Mouse (Mus musculus): ENCODE results near the gene Thnsl2. TPM values are rescaled to one million over a fixed set of nuclear protein-coding genes. Genes with fewer than 3 reads are reported as not detected.

The Thnsl2 gene
- 1 to 10 TPM; 3.0 to 3.9 TPM for total RNA-seq (2021)

DNA sequence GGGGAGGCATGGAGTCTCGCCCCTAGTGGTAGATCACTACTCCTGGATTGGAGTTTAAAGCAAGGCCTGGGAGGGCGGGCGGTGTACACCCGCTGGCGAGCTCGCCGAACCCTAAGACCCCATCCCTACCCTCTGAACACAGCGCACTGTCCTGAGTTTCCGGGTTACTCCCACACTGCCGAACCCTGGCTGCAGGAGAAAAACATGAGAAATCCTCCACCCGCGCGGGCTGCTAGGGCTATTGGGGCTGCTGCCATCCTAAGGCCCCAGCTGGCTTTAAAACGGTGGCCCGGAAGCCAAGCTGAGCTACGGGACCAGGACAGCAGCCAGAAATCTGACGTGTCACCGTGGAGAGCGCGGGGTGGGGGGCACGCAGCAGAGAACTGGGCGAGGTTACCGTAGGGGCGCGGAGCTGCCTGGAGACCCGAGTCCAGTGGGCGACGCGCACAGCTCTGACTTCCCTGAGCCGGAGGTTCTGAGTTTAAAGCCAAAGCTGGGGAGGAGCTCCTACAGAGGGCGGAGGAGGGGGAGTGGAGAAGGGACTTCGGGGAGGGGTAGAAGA, at the start of gene Thnsl2:
Gene Thnsl2, minus strand, starts transcription at position 546 of the 562 bp plus-strand sequence.
- DNase-seq (ENCODE audit: extremely low spot score in 1 of 2, low spot score in 2 of 2): peak; percentile 46 to 79
- intact Hi-C loops (cut with DNase I): loop anchor here (10.0 kb wide), 1 partner anchor 661 kb away; no protein-coding TSS in a partner anchor

DNA sequence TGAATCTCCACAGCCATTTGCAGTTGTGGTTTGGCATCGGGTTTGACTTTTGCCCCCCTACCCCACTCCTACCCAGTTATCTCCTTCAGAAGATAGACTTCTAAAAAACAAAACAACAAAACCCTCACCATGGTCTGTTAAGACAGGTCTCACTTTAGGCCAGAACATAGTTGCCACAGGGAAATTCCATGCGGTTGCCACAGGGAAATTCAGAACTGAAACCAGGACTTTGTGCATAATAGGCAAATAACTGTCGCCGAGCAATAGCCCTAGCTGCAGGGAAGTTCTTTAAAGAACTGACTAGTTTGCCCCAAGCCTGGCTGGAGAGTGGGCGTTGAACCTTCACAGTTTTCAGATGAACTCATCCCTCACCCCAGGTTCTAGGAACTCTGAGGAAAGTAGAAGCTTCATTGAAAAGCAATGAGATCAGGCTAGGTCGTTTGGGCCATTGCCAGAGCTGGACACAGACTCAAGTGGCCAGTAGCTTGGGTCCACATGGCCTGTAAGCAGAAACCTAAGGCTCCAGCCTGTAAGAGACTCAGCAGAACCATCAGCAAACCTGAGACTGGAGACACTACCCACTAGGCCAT, 49.0 kb upstream of the Thnsl2 start:
- intact Hi-C loops (cut with DNase I): loop anchor here (5.0 kb wide), 1 partner anchor 54 kb away; no protein-coding TSS in a partner anchor
- DNase-seq (ENCODE audit: extremely low spot score in 1 of 2, low spot score in 2 of 2): no peak

DNA sequence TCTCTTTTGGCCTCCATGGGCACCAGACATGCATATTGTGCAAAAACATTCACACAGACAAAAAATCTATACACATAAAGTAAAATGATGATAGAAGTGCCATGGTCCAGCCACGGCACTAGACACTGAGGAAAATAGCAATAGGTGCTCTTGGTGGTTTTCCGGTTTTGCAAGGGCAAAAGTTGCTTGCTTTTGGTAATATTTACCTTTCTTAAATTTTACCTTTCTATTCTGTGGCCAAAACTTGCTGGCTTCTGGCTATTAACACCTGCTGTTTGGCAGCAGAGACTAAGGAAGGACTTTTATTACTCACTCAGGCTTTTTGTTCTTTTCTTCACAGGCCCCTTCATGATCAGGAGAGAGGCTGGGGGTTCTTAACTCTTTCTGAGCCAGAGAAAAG, 46.3 kb upstream of the Thnsl2 start:
- intact Hi-C loops (cut with DNase I): loop anchor here (5.0 kb wide), 1 partner anchor 57 kb away; no protein-coding TSS in a partner anchor
- no peak for DNase-seq (ENCODE audit: extremely low spot score in 1 of 2, low spot score in 2 of 2)

DNA sequence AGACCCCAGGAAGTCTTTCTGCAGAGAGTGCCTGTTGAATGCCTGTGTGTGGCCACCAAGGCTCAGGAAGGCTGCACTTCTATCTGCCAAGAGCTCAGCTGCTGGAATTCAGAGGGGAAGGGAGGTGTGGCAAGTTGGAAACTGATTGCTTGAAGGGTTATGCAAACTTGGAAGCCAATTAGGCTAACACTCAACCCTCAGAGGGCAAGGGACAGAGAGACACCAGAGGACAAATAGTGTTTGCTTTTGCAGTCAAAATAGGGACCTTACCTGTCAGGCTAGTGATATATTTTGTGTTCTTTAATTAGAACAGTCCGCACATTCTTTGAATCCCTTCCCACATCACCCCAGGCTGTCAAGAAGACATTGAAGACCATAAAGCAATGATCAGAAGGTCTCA, 45.3 kb upstream of the Thnsl2 start:
- intact Hi-C loops (cut with DNase I): no loop called here

DNA sequence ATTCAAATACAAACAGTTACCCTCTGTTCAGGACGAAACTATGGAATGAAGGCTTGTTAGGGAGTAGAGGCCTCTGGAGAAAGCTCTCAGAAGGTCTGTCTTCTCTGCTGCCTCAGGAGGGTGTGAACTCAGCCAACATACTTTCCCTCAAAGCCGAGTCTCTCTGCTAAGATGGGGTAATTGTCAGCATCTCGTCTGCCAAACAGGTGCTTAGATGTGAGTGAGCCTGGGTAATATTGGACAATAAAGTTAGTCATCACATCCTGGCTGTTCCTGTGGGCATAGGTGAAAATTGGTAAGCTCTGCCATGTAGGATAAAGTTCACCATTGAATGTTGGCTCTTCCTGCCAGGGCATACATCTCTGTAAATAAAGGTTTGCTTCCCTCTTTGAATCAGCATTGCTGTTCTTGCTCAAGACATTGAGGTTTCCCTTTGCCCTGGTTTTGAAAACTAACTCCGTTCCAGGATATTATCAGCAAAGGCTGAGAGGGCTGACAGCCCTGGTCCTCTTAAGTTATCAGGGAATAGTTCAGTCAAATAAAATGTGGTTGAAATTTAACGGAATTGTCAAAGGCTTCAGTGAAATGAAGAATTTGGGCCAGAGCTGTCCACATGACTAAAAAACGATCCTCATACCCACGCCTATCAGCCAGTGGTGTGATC, 40.8 kb upstream of the Thnsl2 start:
- DNase-seq (ENCODE audit: extremely low spot score in 1 of 2, low spot score in 2 of 2): no peak
- intact Hi-C loops (cut with DNase I): no loop called here

More for the DNA sequence above, 45.3 kb upstream of the Thnsl2 start:
- DNase-seq (ENCODE audit: extremely low spot score in 1 of 2, low spot score in 2 of 2): no peak

DNA sequence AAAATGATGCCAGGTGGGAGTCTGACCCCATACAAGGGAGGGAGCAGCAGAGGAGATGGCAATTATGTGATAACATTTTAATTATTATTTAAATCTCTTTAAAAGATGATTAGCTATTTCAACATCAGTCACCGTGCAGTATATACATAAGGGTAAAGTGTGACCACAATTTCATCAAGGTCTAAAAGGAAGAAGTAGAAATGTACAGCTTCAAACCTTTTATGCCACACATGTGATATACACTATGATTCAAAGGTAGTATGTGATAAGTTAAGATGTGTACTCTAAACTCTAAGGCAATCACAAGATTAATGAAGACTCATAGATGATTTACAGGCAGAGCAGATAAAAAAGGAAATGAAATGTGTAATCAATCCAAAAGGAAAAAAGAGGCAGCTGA, 36.4 kb upstream of the Thnsl2 start:
- no peak for DNase-seq (ENCODE audit: extremely low spot score in 1 of 2, low spot score in 2 of 2)
- intact Hi-C loops (cut with DNase I): no loop called here

DNA sequence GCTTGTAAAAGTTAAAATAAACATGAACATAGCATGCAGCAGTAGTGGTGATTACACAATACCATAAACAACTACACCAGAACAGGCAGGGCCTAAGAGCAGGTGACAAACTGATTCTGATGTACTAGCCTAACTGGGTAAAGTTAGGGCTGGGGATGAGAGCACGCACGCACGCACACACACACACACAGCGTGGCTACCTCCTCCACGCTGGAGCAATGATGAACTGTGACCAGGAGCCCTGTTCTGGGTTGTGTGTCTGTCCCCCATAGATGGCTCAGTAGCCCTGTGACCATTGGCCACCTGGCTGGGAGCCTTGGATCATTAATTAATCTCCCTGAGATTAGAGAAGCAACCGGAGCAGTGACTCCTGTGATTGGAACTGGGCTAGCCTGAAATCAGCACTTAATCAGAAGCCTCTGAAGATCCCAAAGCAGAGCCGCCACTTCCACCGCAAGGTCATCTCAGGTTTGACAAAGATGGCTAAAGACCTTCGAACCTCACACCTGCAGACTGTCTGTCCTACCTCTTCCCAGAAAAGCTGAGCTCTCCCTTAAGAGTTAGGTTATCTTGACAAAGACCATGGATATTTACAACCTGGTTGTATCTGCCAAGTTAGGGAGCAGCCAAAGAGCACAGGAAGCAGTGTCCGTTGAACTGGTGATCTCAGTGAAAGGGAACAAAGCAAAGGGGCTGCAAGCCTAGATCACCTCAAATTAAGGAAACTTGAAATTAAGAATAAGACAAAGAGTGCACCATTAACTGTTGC, 28.8 kb upstream of the Thnsl2 start:
- intact Hi-C loops (cut with DNase I): loop anchor here (5.0 kb wide), 1 partner anchor 224 kb away; no protein-coding TSS in a partner anchor
- DNase-seq (ENCODE audit: extremely low spot score in 1 of 2, low spot score in 2 of 2): no peak

DNA sequence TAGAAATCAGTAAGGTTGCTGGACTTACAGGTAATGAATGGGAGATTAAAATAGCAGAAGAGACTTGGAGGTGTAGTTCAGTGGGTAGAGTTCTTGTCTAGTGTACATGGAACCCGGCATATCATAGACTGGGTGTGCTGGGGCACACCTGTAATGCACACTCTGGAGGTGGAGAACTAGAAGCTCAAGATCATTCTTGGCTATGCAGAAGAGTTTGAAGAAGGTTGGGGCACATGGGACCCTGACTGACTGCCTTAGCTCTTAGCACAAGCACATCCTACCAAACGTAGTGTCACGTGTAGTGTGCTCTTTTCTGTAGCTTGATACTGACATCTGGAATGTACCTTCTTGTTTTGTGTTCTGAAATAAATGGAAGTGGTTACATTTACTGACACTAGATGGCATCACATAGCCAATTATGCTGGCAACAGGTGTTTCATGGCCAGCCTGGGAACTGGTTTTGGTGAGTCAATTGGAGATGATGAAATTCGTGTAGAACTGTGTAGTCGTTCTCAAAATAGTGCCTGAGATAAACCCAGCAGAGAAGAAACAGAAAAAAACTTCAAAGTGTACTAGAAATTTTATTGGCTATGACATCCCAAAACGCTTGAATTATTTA, 22.4 kb upstream of the Thnsl2 start:
- DNase-seq (ENCODE audit: extremely low spot score in 1 of 2, low spot score in 2 of 2): no peak
- intact Hi-C loops (cut with DNase I): loop anchor here (5.0 kb wide), 2 partner anchors 96 to 256 kb away; no protein-coding TSS in a partner anchor

DNA sequence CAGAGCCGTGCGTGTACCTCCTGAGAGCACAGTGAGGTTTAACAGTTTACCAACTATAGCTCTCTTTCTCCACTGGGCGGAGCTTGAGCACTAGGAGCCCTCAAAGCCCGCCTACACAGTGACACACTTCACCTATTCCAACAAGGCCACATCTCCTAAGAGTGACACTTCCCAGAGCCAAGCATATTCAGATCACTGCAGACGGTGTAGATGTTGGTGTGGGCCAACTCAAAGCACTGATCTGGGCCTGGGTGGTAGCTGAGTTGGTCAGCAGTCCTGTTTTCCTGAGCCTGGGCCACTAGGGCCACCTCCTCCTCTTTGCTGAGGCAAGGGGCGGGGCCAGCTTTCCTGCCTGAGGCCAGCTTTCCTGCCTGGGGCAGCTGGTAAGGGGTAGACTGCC, 20.2 kb upstream of the Thnsl2 start:
- intact Hi-C loops (cut with DNase I): no loop called here
- no peak for DNase-seq (ENCODE audit: extremely low spot score in 1 of 2, low spot score in 2 of 2)

DNA sequence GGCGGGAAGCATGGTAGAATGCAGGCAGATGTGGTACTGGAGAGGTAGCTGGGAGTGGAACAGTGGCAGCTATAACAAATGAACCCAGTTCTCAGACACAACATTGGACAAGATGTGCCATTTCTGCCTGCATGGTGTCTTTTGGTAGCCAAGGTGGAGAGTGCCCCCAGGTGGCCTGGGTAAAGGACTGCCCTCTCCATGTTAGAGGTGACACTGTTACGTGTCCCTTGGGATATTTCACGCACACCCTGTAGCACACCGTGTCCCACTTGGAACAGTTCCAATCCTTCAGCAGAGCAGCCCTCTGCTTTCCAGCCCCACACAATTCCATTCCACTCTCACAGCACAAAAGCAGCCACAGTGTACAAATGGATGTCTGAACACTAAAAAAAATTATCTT, 18.0 kb upstream of the Thnsl2 start:
- DNase-seq (ENCODE audit: extremely low spot score in 1 of 2, low spot score in 2 of 2): no peak
- intact Hi-C loops (cut with DNase I): no loop called here

DNA sequence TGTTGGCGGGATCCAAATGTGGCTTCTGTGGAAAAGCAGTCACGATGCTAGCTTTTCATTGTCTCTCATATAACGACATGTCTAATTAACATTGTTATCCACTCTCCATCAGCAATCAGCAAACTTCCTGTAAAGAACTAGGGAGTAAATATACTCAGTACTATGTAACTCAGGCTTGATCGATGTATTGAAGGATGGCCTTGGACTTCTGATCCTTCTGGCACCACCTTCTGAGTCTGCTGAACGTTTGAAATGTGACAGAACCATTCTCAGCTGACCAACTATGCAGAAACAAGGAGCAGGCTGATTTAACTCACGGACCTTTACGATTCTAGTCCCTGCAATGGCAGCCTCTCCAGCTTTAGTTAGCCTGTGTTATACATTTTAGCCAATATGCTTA, 17.1 kb upstream of the Thnsl2 start:
- intact Hi-C loops (cut with DNase I): no loop called here
- DNase-seq (ENCODE audit: extremely low spot score in 1 of 2, low spot score in 2 of 2): no peak

DNA sequence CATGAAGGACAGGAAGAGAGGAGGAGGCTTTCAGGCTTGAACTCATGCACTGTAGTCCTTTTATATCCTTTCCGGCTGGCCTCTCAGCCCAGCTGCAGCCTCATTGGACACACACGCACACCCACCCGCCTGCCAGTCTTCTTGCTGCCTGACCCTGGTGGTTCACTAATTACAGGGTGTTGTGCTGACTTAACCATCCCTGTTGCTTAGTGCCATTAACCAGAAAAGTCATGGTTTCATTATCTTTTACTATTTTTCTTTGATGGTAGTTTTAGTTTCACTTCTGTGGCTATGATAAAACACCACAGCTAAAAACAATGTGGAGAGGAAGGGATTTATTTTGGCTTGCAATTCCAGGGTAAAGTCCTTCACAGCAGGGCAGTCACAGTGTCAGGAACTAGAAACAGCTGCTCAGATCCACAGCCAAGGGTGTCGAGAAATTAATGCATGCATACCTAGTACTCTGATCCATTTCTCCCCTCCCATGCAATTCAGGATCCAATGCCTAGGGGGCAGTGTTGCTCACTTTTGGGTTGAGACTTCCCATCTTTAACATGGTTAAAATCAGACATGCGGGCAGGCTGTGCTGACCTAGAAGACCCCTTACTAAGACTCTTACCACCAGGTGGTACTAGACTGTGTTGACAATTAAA, 12.6 kb upstream of the Thnsl2 start:
- no peak for DNase-seq (ENCODE audit: extremely low spot score in 1 of 2, low spot score in 2 of 2)
- intact Hi-C loops (cut with DNase I): loop anchor here (5.0 kb wide), 1 partner anchor 241 kb away; no protein-coding TSS in a partner anchor

DNA sequence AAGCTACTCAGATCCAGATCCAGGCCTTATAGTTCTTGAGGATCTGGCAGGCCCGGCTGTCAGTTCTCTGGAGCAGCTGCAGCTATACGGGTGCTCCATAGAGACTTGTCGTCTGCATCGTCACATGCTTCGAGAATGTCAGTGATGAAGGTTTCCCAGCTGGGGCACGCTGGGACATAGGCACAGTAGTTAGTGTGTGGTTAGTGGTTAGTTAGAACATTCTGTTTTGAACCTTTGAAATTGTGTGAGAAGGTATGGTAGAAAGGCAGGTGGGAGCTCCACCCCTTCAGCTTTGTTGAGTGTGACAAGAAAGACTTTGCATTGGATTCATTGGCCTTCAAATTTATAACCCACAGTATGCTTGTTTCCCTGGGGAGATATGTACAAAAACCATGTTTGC, 10.6 kb upstream of the Thnsl2 start:
- intact Hi-C loops (cut with DNase I): loop anchor here (5.0 kb wide), 1 partner anchor 242 kb away; no protein-coding TSS in a partner anchor
- no peak for DNase-seq (ENCODE audit: extremely low spot score in 1 of 2, low spot score in 2 of 2)

DNA sequence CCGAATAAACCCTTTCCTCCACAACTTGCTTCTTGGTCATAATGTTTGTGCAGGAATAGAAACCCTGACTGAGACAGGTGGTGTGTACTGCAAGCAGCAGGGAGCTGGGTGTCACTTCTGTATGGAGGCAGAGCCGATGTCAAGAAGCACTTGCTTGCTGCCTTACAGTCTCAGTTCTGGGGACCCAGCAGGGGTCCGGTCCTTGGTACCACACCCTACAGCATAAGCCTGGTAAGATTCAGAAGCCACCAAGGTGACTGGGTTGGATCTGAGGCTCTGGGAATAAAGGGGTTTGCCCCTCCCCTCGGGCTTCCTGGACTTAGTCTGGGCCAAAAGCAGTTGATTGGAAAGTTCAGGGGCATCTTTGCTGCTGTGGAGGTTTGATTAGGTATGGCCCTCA, 9.2 kb upstream of the Thnsl2 start:
- no peak for DNase-seq (ENCODE audit: extremely low spot score in 1 of 2, low spot score in 2 of 2)
- intact Hi-C loops (cut with DNase I): no loop called here

DNA sequence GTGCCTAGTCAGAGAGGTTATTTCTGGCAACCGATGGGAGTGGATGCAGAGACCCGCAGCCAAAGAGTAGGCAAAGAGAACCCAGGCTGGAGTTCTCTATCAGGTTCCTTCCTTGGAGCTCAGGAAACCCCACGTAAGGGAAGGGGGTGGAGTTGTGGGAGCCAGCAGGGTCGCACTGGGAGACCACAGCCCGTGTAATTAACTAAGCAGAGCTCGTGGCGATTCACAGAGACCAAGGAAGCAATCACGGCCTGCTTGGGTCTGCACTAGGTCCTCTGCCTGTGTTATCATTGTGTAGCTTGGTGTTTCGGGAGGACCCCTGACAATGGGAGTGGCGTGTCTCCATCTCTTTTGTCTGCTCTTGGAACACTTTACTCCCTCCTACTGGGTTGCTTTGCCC, 6.9 kb upstream of the Thnsl2 start:
- intact Hi-C loops (cut with DNase I): no loop called here
- DNase-seq (ENCODE audit: extremely low spot score in 1 of 2, low spot score in 2 of 2): no peak

DNA sequence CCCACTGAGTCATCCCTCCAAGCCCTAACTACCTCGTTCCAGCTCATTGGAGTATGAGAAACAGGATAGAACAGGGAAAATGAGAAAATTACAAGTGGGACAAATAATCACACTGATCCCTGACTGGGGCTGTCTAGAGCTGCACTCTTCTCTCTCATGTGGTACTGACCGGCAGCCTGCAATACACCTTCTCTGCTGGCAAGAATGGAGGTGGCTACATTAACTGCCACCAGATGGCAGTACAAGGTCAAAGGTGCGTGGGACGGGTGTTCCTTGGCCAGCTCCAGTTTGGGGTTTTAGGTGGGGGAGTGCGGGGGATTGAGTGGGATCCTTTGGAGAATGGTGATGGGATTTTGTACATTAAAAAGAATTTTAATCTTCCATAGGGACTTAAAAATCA, 5.3 kb upstream of the Thnsl2 start:
- intact Hi-C loops (cut with DNase I): loop anchor here (10.0 kb wide), 1 partner anchor 655 kb away; no protein-coding TSS in a partner anchor
- DNase-seq (ENCODE audit: extremely low spot score in 1 of 2, low spot score in 2 of 2): no peak

DNA sequence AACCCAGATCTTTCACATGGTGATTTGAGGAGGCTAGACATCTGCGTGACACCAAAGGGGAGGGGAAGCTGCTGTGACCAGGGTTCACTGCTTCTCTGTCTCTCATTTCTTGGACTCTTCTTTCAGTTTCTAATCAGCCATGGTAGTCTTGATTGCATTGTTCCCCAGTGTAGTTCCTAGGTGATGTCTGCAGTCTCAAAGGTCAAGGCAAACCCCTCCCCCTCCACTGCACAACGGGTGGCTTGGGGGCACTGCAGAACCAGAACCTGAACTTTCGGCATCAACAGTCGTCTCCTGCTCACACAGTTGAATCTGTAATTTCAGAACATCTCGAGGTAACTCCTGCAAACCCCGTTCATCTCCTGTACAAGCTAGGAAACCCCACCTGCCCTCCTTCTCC, 4.1 kb upstream of the Thnsl2 start:
- no peak for DNase-seq (ENCODE audit: extremely low spot score in 1 of 2, low spot score in 2 of 2)
- intact Hi-C loops (cut with DNase I): loop anchor here (10.0 kb wide), 1 partner anchor 656 kb away; no protein-coding TSS in a partner anchor

DNA sequence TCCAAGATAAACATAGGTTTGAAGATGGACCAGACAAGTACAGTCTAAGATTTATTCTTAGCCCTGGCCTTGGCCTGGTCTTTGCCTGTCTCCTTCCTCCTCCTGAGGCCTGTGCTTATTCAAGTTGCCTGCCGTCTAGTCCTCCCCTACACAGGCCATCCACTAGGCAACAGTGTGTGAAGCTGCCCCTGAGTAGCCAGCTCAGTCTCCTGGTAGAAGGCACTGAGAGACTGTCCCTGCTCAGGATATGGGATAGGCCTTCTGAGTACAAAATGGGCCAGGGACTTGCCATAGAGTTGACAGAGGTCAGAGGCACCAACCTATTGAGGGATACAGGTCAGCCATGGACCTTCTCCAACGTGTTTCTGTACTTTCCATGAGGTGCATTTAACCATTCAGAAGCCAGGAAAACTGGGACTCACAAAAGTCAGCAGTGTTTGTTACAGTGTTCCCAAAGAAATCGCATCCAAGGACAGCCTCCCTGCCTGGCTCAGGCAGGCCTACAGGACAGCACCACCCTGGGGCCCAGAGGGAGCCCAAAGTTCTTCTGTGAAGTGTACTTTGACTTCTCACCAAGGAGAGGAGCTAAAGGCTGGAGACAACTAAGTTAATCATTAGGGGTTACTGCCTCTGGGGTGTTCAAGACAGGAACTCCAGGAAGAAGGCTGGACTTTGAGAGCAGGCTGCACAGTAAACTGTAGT, 1.2 kb upstream of the Thnsl2 start:
- intact Hi-C loops (cut with DNase I): loop anchor here (10.0 kb wide), 1 partner anchor 659 kb away; no protein-coding TSS in a partner anchor
- no peak for DNase-seq (ENCODE audit: extremely low spot score in 1 of 2, low spot score in 2 of 2)
